Mouse (Mus musculus): ENCODE measurements around the gene Aup1.

Aup1 gene

DNA sequence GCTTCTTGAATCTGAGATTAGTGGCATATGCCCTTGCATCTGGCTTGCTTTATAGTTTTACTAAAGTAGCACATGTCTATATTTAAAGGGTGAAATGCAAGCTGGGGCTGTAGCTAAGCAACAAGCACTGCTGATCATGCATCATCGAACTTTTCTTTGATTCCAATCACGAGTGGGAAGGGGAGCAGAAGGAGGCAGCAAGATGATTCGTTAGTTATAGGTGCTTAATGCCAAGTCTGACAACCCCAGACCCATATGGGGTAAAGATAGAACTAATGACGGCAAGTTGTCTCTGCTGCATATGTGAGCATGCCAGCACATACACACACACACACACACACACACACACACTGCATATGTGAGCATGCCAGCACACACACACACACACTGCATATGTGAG is 49.8 kb downstream of the Aup1 start:
- DNase-seq (ENCODE audit: low read depth) = no peak
